Mouse (Mus musculus): ENCODE measurements at regions not wholly inside any gene's neighbourhood (a gene's known extent, or its start where the extent isn't known, plus 50 kb on each side); places are given as distances from the start of the nearest gene placed in this dataset.

GRCm38 (mm10) chr12:97740927-97741326, 518.3 kb downstream of the Galc start:
- Histone ChIP-seq H3K27ac (ENCODE audit: low read depth) (no peak overlapping the region), H3K36me3 (replicated peaks; ENCODE audit: insufficient read depth, low read length) (no peaks in the 10 kb centered on the region), H3K4me1 (ENCODE audit: insufficient read depth) (no peaks in the 10 kb centered on the region), H3K9me3 (ENCODE audit: low read length) (no peaks in the 10 kb centered on the region), H3K4me3 (ENCODE audit: low read depth, low read length) (no peak overlapping the region), H3K27me3 (ENCODE audit: insufficient read depth, low read length) (no peaks in the 10 kb centered on the region), H3K9ac (replicated peaks) (no peak overlapping the region), H3K4me2 (ENCODE audit: low read depth, low read length) (no peak overlapping the region)
- TF ChIP-seq CTCF (IDR thresholded peaks at IDR 0.05; ENCODE audit: low read depth), result no peak
- TF ChIP-seq EP300 (IDR thresholded peaks at IDR 0.05; ENCODE audit: low read depth), result no peak
- WGBS (ENCODE audit: insufficient replicate concordance), result 63% methylated on average over 2 of the region's 2 CpGs
- no peak for DNase-seq
- no peak for ATAC-seq

- Histone ChIP-seq H3K4me1 (ENCODE audit: insufficient read depth) (no peaks in the 10 kb centered on the region), H3K27ac (ENCODE audit: low read depth) (no peak overlapping the region), H3K9ac (replicated peaks) (no peak overlapping the region), H3K4me2 (ENCODE audit: low read depth, low read length) (no peak overlapping the region), H3K27me3 (ENCODE audit: insufficient read depth, low read length) (no peaks in the 10 kb centered on the region), H3K4me3 (ENCODE audit: low read depth, low read length) (no peak overlapping the region), H3K36me3 (replicated peaks; ENCODE audit: insufficient read depth, low read length) (no peaks in the 10 kb centered on the region), H3K9me3 (ENCODE audit: low read length) (no peaks in the 10 kb centered on the region)
- DNase-seq (no peak), ATAC-seq (no peak)
- no peak for TF ChIP-seq EP300 (IDR thresholded peaks at IDR 0.05; ENCODE audit: low read depth)
- no peak for TF ChIP-seq CTCF (IDR thresholded peaks at IDR 0.05; ENCODE audit: low read depth)
- 75% methylated on average over 6 of the region's 6 CpGs for WGBS (ENCODE audit: insufficient replicate concordance)
Measured at GRCm38 (mm10) chr12:97732078-97732580, 527.1 kb downstream of the Galc start.

- Histone ChIP-seq H3K4me1 (ENCODE audit: insufficient read depth) (no peaks in the 10 kb centered on the region), H3K4me2 (ENCODE audit: low read depth, low read length) (no peak overlapping the region), H3K9me3 (ENCODE audit: low read length) (no peaks in the 10 kb centered on the region), H3K9ac (replicated peaks) (no peak overlapping the region), H3K4me3 (ENCODE audit: low read depth, low read length) (no peak overlapping the region), H3K27ac (ENCODE audit: low read depth) (no peak overlapping the region), H3K36me3 (replicated peaks; ENCODE audit: insufficient read depth, low read length) (no peaks in the 10 kb centered on the region), H3K27me3 (ENCODE audit: insufficient read depth, low read length) (no peaks in the 10 kb centered on the region)
- 60% methylated on average over 3 of the region's 3 CpGs for WGBS (ENCODE audit: insufficient replicate concordance)
- TF ChIP-seq EP300 (IDR thresholded peaks at IDR 0.05; ENCODE audit: low read depth) (no peak), CTCF (IDR thresholded peaks at IDR 0.05; ENCODE audit: low read depth) (no peak)
- ATAC-seq (no peak), DNase-seq (no peak)
Measured at GRCm38 (mm10) chr12:97720554-97720953, 538.7 kb downstream of the Galc start.

- ATAC-seq (no peak), DNase-seq (no peak)
- H3K27ac ChIP-seq (ENCODE audit: low read depth), result no peak overlapping the region
- no peak overlapping the region for H3K4me2 ChIP-seq (ENCODE audit: low read depth, low read length)
- no peaks in the 10 kb centered on the region for H3K27me3 ChIP-seq (ENCODE audit: insufficient read depth, low read length)
- no peaks in the 10 kb centered on the region for H3K9me3 ChIP-seq (ENCODE audit: low read length)
- H3K36me3 ChIP-seq (replicated peaks; ENCODE audit: insufficient read depth, low read length), result no peaks in the 10 kb centered on the region
- WGBS (ENCODE audit: insufficient replicate concordance), result 75% methylated on average over 5 of the region's 5 CpGs
- no peak for TF ChIP-seq CTCF (IDR thresholded peaks at IDR 0.05; ENCODE audit: low read depth)
- TF ChIP-seq EP300 (IDR thresholded peaks at IDR 0.05; ENCODE audit: low read depth), result no peak
- no peak overlapping the region for H3K9ac ChIP-seq (replicated peaks)
- H3K4me1 ChIP-seq (ENCODE audit: insufficient read depth), result no peaks in the 10 kb centered on the region
- no peak overlapping the region for H3K4me3 ChIP-seq (ENCODE audit: low read depth, low read length)
Measured at GRCm38 (mm10) chr12:97717812-97718211, 541.4 kb downstream of the Galc start.
